Mouse (Mus musculus) kidney, embryonic 16.5 days (tissue): Measurements from ENCODE around the gene Zbtb11. TPM values are rescaled to one million over a fixed set of nuclear protein-coding genes. Genes with fewer than 3 reads are reported as not detected.
A peak's percentile ranks its signal among the peaks of the same experiment; 100 is the strongest.
"Not testable (repeated sequence)": the region's sequence is repeated elsewhere in the genome, so short reads cannot be mapped to it uniquely, and the experiment has no call there.

Experiments
- ATAC-seq: fragments of 200-750 bp; cut with Nextera tagmentation; 2 replicates; pipeline ENCODE4 v1.8.0; 2017; ENCODE audit warnings: moderate TSS enrichment; ENCODE audit not compliant: low FRiP score, low TSS enrichment
- H3K27ac ChIP-seq: fragments of 300-500 bp; sonication (generic); 2 replicates; pipeline ENCODE4 v1.5.1; 2014; ENCODE audit warnings: low read length
- H3K27me3 ChIP-seq: fragments of 300-500 bp; sonication (generic); 2 replicates; pipeline ENCODE4 v1.6.1; 2014; ENCODE audit warnings: low read length, control low read depth, mixed read lengths; ENCODE audit not compliant: insufficient read depth
- H3K36me3 ChIP-seq: fragments of 300-500 bp; sonication (generic); 2 replicates; pipeline ENCODE4 v1.6.1; 2014; ENCODE audit warnings: low read length, control low read depth, mixed read lengths; ENCODE audit not compliant: insufficient read depth
- H3K4me1 ChIP-seq: fragments of 300-500 bp; sonication (generic); 2 replicates; pipeline ENCODE4 v1.6.1; 2014; ENCODE audit warnings: low read length, control low read depth, mixed read lengths; ENCODE audit not compliant: insufficient read depth
- H3K4me2 ChIP-seq: fragments of 300-500 bp; sonication (generic); replicated peaks from 2 replicates; pipeline ENCODE4 v1.6.1; 2014; ENCODE audit warnings: low read depth, low read length
- H3K4me3 ChIP-seq: fragments of 300-500 bp; sonication (generic); 2 replicates; pipeline ENCODE4 v1.5.1; 2014; ENCODE audit warnings: mild to moderate bottlenecking, low read length
- H3K9ac ChIP-seq: fragments of 300-500 bp; sonication (generic); replicated peaks from 2 replicates; pipeline ENCODE4 v1.6.1; 2014; ENCODE audit warnings: low read length
- H3K9me3 ChIP-seq: fragments of 300-500 bp; sonication (generic); 2 replicates; pipeline ENCODE4 v1.6.1; 2016; ENCODE audit warnings: low read length, control low read depth
- WGBS: fragments of 180-500 bp; shearing (Covaris S2); extraction: QIAGEN DNeasy Blood & Tissue Kit; methylation state at CpG from one replicate; pipeline ENCODE4 v1.1.7; 2014; 5-methylcytosine and 5-hydroxymethylcytosine counted together
- polyA plus RNA-seq: library from polyadenylated mRNA; unstranded; fragments of >200 nt; fragmentation: Nextera tagmentation; extraction: Ambion mirVana; gene quantifications from 2 replicates; pipeline ENCODE4 v1.2.1, GENCODE M21; 2015

The Zbtb11 gene
- polyA plus RNA-seq, 1 experiment from 2014 or later, result 16.5 TPM

GRCm38 (mm10) chr16:56034566-56034965 is 60.9 kb downstream of the Zbtb11 start:
- Histone ChIP-seq H3K36me3 (peaks cover 24% of the 10 kb centered on the region), H3K27me3 (no peaks in the 10 kb centered on the region), H3K4me2 (no peak overlapping the region), H3K27ac (no peak overlapping the region), H3K4me1 (peaks cover 16% of the 10 kb centered on the region), H3K9ac (no peak overlapping the region), H3K9me3 (no peaks in the 10 kb centered on the region), H3K4me3 (no peak overlapping the region)
- 96% methylated on average over 6 of the region's 6 CpGs for WGBS
- ATAC-seq, result no peak

- peaks cover 10% of the 10 kb centered on the region for H3K4me1 ChIP-seq
- H3K9ac ChIP-seq, result peak overlapping the region; percentile 98
- 50% methylated on average over 6 of the region's 6 CpGs for WGBS
- peaks cover 24% of the 10 kb centered on the region for H3K36me3 ChIP-seq
- no peak overlapping the region for H3K27ac ChIP-seq
- peak overlapping the region; percentile 98 for H3K4me3 ChIP-seq
- no peaks in the 10 kb centered on the region for H3K9me3 ChIP-seq
- H3K4me2 ChIP-seq, result peak overlapping the region; percentile 77
- H3K27me3 ChIP-seq, result no peaks in the 10 kb centered on the region
- ATAC-seq, result no peak
These were observed 62.8 kb downstream of the Zbtb11 start for GRCm38 (mm10) chr16:56036501-56036900.

DNA sequence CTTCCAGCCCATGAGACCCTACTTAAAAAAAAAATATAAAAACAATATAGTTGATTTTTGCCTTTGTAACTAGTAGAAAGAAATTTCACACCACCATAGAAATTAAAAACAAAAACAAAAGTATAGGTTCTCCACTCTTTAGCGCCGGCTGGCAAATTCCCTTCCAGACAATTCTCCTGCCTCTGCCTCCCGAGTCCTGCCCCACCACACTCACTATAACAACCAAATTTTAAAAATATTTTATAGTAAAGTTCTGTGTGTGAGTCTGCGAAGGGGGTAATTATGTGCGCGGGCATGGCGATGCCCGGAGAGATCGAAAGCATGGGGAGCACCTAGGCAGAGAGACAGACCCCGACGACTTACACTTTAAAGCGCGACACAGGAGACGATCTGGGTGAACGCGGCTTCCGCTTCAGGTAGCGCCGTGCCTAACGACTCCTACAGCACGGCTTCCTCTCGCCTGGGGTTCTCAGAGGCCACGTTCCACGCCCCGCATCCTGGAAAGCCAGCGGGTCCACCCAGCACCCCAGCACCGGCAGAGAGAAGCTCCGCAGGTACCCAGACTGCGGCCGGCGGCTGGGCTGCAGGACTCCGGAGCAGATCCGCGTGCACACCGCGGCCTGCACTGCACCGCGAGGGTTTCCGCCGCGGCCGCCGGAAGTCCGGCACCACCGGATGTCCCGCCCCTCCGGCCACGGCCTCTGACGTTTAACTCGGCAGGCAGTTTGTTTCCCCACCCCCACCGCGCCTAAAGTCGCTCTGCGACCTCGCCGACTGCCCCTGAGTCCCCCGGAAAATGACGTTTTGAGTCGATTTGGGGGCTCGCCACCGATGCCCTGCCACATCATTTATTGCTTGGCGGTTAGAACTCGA is 63.7 kb downstream of the Zbtb11 start, which contains the start of gene Trmt10c:
TSS of gene Trmt10c (minus strand) at position 682 of the 873 bp plus-strand sequence.
- Histone ChIP-seq H3K4me1 (peaks cover 10% of the 10 kb centered on the region), H3K9me3 (no peaks in the 10 kb centered on the region), H3K27me3 (no peaks in the 10 kb centered on the region), H3K9ac (peak within 1 kb of the TSS; percentile 98), H3K36me3 (peaks cover 20% of the 10 kb centered on the region), H3K27ac (peak within 1 kb of the TSS; percentile 93), H3K4me2 (peak within 1 kb of the TSS; percentile 77), H3K4me3 (peak within 1 kb of the TSS; percentile 98)
- ATAC-seq, result peak; percentile 99
- WGBS, result under 1% methylated on average over 62 of the region's 63 CpGs

DNA sequence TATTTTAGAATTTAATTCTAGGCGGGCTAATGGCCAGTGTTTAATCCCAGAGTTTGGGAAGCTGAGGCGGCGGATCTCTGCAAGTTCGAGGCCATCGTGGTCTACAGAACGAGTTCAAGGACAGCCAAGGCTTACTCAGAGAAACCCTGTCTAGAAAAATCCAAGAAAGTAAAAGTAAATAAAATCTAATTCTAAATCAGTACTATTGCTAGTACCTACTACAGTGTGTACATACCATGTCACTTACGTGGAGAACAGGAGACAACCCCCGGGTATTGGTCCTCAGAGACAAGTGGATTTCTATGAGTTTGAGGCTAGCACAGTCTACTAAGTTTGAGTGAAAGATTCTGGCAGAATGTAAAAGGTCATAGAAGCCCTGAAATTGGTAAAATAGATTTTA is 64.4 kb downstream of the Zbtb11 start:
- peak; percentile 22 for ATAC-seq
- Histone ChIP-seq H3K4me2 (peak overlapping the region; percentile 64), H3K27me3 (no peaks in the 10 kb centered on the region), H3K36me3 (peaks cover 14% of the 10 kb centered on the region), H3K4me1 (peaks cover 10% of the 10 kb centered on the region), H3K27ac (peak overlapping the region; percentile 93), H3K9me3 (no peaks in the 10 kb centered on the region), H3K4me3 (peak overlapping the region; percentile 98), H3K9ac (peak overlapping the region; percentile 98)
- WGBS, result 30% methylated on average over 8 of the region's 8 CpGs

DNA sequence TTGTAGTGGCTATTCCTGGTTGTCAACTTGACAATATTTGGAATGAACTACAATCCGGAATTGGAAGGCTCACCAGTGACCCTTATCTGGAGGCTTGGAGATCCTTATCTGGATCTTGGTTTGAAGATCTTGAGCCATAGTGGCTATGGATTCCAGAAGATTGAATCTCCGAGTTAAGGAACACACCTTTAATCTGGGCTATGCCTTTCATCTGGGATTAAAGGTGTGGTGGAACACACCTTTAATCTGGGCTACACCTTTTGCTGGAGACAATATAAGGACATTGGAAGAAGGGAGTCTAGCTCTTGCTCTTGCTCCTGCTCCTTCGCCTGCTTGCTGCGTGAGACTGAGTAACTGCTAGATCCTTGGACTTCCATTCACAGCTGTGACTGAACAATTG is 74.4 kb downstream of the Zbtb11 start, which contains the start of gene Senp7:
TSS of gene Senp7 (plus strand) at position 301 of the 400 bp plus-strand sequence.
- not testable (repeated sequence) for H3K9me3 ChIP-seq, H3K27ac ChIP-seq, H3K4me2 ChIP-seq, H3K27me3 ChIP-seq, ATAC-seq, H3K9ac ChIP-seq, H3K4me1 ChIP-seq, H3K36me3 ChIP-seq, H3K4me3 ChIP-seq
- WGBS, result no CpG with 5 or more reads among the region's 4 CpGs

DNA sequence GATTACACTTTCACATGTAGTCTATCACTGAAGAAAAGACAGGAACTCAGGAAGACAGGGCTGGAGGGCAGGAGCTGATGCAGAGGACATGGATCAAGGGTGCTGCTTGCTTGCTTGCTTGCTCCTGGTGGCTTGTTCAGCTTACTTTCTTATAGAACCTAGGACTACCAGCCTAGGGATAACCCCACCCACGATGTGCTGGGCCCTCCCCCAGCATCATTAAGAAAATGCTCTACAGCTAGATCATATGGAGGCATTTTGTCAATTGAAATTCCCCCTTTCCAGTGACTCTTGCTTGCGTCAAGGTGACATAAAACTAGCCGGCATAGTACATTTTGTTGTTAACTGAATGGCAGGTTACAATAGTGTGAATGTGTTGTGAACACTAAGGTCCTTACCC is 82.2 kb downstream of the Zbtb11 start:
- H3K9ac ChIP-seq, result no peak overlapping the region
- H3K36me3 ChIP-seq, result no peaks in the 10 kb centered on the region
- no peak overlapping the region for H3K4me2 ChIP-seq
- WGBS, result 81% methylated on average over 3 of the region's 3 CpGs
- no peaks in the 10 kb centered on the region for H3K4me1 ChIP-seq
- no peak overlapping the region for H3K4me3 ChIP-seq
- H3K27me3 ChIP-seq, result no peaks in the 10 kb centered on the region
- no peaks in the 10 kb centered on the region for H3K9me3 ChIP-seq
- ATAC-seq, result no peak
- no peak overlapping the region for H3K27ac ChIP-seq

- ATAC-seq, result no peak
- Histone ChIP-seq H3K4me2 (no peak overlapping the region), H3K4me1 (no peaks in the 10 kb centered on the region), H3K9me3 (no peaks in the 10 kb centered on the region), H3K27ac (no peak overlapping the region), H3K36me3 (no peaks in the 10 kb centered on the region), H3K9ac (no peak overlapping the region), H3K27me3 (no peaks in the 10 kb centered on the region), H3K4me3 (no peak overlapping the region)
- 79% methylated on average over 7 of the region's 7 CpGs for WGBS
These were observed 83.4 kb downstream of the Zbtb11 start for GRCm38 (mm10) chr16:56056944-56057590.

DNA sequence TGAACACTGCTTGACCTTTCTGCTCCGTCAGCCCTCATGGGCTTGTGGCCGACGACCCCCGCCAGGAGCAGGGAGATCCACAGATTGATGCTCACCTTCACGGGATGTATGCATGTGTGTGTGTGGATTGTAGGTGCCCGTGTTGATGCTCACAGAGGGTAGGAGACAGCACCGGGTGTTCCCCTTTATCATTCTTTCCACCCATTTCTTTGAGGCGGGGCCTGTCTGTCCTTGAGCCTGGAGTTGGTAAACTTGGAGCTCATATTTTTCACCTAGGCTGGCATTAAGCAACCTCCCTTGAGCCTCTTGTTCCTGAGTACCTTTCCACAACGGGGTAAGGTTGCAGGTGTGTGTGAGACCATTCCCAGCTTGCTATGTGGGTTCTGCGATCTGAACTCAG is 84.5 kb downstream of the Zbtb11 start:
- 80% methylated on average over 10 of the region's 10 CpGs for WGBS
- Histone ChIP-seq H3K4me2 (no peak overlapping the region), H3K9me3 (no peaks in the 10 kb centered on the region), H3K9ac (no peak overlapping the region), H3K4me3 (no peak overlapping the region), H3K27me3 (no peaks in the 10 kb centered on the region), H3K4me1 (no peaks in the 10 kb centered on the region), H3K27ac (no peak overlapping the region), H3K36me3 (no peaks in the 10 kb centered on the region)
- no peak for ATAC-seq
